Mouse (Mus musculus): Measurements from ENCODE around the gene Chst15.

DNA sequence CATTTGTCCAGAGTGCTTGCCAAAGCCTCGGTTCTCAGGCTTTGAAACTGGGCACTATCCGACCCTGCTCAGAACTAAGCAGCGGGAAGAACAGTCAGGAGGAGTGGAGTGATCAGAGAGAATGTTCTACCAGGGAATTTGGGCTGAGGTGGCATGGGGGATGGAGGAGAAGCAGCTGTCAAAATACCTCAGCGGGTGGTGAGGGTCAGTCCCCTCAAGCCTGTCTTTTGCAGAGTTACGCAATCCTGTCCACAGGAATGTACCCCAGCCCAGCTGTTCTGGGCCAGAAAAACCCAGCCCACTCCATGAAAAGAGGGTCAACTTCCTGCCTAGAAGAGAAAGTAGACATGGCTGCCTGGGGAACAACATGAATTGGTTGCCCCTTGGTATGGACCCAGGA is 56.4 kb downstream of the Chst15 start:
- TF ChIP-seq POLR2A (IDR thresholded peaks at IDR 0.05; ENCODE audit: low read depth, low read length): no peak
- TF ChIP-seq CTCF (IDR thresholded peaks at IDR 0.05; ENCODE audit: extremely low read depth, insufficient read length, insufficient replicate concordance, low read depth, low read length): no peak

Data from small intestine, adult 2 months (tissue).